Mouse (Mus musculus) central nervous system, embryonic 18 days (tissue): ENCODE measurements around the gene Fcrl5. TPM values are rescaled to one million over a fixed set of nuclear protein-coding genes. Genes with fewer than 3 reads are reported as not detected.

ENCODE experiments used
- polyA plus RNA-seq: library from polyadenylated mRNA; depleted of rRNA; stranded (reverse); fragments of >200 nt; gene quantifications from 2 replicates; pipeline ENCODE4 v1.2.3, GENCODE M21; 2012; rRNA removed

The Fcrl5 gene
- not detected in 2 replicates for polyA plus RNA-seq

DNA sequence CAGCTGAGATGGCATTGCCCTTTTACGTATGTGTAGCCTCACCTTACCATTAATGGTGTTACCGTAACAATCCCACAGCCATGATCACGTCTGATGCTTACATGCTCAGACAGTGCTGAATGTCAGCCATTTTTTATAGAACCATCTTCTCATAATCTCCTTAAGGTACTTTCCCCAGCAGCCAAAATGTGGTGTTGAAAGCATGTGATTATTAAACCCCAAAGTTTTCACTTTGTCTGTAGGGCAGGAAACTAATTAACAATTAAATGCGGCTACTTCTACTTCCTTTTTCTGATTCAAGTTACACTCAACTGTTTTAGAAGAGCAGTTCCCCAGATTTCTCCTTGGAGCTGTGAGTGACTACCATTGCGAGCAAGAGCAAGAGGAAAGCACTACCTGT lies at the start of gene Fcrl5:
Gene Fcrl5, plus strand, starts transcription at position 295 of the 400 bp plus-strand sequence.

GRCm38 (mm10) chr3:87525043-87525836 lies 89.7 kb downstream of the Fcrl5 start, which contains the start of gene Etv3:
Etv3 (plus strand) TSS chr3:87525407.

Other genes starting within 250 kb of the Fcrl5 start
- 8.2 and 8.3 TPM in 2 replicates for gene Fcrls, start 172.0 kb upstream of the Fcrl5 start, polyA plus RNA-seq
- 0.09 and 0.13 TPM in 2 replicates for gene Cd5l, start 77.9 kb upstream of the Fcrl5 start, polyA plus RNA-seq
- gene Fcrl1, start 59.4 kb upstream of the Fcrl5 start, polyA plus RNA-seq, result 0.06 TPM in 1 of 2 replicates, not detected in the other
- gene Etv3, start 89.6 kb downstream of the Fcrl5 start, polyA plus RNA-seq, result 10.0 and 10.2 TPM in 2 replicates
- 34.5 and 35.4 TPM in 2 replicates for gene Arhgef11, start 181.8 kb downstream of the Fcrl5 start, polyA plus RNA-seq